Mouse (Mus musculus) embryonic fibroblast, embryonic 13.5 days (primary cell): ENCODE data around the gene Chchd6. TPM values are rescaled to one million over a fixed set of nuclear protein-coding genes. Genes with fewer than 3 reads are reported as not detected.

Experiments
- H3K27ac ChIP-seq: 2 replicates; pipeline ENCODE4 v1.5.1; 2012; ENCODE audit warnings: low read length, control low read depth, inconsistent platforms; ENCODE audit not compliant: insufficient read depth
- H3K4me1 ChIP-seq: 2 replicates; pipeline ENCODE4 v1.6.1; 2011; ENCODE audit warnings: low read length; ENCODE audit not compliant: control insufficient read depth, insufficient read depth
- H3K4me3 ChIP-seq: 2 replicates; pipeline ENCODE4 v1.5.1; 2011; ENCODE audit warnings: mild to moderate bottlenecking, control low read depth, low read length; ENCODE audit not compliant: insufficient read depth
- CTCF ChIP-seq: IDR thresholded peaks from 2 replicates; pipeline ENCODE4 v1.5.1; 2011; ENCODE audit warnings: mild to moderate bottlenecking, control low read depth, low read length, moderate library complexity, borderline replicate concordance; ENCODE audit not compliant: insufficient read depth
- POLR2A ChIP-seq: IDR thresholded peaks from 2 replicates; pipeline ENCODE4 v1.6.1; 2011; ENCODE audit warnings: low read depth, mild to moderate bottlenecking, control low read depth, low read length, moderate library complexity
- polyA plus RNA-seq: library from polyadenylated mRNA; stranded (reverse); fragments of >200 nt; gene quantifications from 2 replicates; pipeline ENCODE4 v1.2.4, GENCODE M21; 2011; ENCODE audit warnings: low read depth; ENCODE audit not compliant: missing spikeins, insufficient read length

The Chchd6 gene
- polyA plus RNA-seq, 1 experiment, result 14.4 TPM

DNA sequence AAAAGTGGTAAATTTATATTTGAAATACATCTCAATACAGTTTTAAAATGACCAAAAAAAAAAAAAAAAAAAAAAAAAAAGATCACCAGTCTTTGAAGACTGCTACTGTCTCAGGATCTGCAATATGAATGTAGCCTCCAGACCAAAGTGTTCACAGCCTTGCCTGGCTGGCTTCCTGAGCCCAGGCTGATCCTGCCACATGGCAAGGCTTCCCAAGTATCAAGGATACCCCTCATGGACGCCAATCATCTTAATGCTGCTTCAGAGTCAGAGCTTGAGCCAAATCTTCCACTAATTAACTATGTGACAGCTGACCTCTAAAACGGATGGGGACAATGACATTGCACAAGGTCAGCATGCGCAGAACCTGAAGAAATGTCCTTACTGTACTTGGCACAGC lies 3.9 kb downstream of the Chchd6 start:
- TF ChIP-seq CTCF (no peak), POLR2A (no peak)
- H3K4me1 ChIP-seq, result peaks cover 7% of the 10 kb centered on the region; the same call in 1 of the 2 replicates

DNA sequence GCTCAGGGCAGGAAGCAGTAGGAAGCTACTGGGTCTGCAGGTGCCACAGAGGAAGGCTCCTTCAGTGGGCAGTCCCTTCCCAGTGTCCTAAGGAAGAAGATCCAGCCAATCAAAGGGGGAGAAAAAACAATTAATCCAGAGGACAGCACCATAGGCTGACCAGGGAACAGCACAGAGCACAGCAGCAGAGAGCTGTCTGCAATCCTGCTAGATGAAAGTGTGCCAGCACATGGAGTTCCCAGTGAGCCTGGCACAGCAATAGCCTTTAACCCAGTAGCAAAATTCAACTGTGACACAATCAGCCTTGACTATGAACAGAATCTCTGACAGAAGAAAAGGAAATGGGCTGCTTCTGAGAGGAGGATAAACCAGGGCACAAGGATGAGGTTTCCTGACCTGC lies 9.8 kb downstream of the Chchd6 start:
- H3K4me3 ChIP-seq, result no peak overlapping the region
- H3K4me1 ChIP-seq, result no peaks in the 10 kb centered on the region
- TF ChIP-seq CTCF (no peak), POLR2A (no peak)
- no peak overlapping the region for H3K27ac ChIP-seq

More for the DNA sequence above, 3.9 kb downstream of the Chchd6 start:
- H3K4me3 ChIP-seq, result no peak overlapping the region
- H3K27ac ChIP-seq, result no peak overlapping the region

DNA sequence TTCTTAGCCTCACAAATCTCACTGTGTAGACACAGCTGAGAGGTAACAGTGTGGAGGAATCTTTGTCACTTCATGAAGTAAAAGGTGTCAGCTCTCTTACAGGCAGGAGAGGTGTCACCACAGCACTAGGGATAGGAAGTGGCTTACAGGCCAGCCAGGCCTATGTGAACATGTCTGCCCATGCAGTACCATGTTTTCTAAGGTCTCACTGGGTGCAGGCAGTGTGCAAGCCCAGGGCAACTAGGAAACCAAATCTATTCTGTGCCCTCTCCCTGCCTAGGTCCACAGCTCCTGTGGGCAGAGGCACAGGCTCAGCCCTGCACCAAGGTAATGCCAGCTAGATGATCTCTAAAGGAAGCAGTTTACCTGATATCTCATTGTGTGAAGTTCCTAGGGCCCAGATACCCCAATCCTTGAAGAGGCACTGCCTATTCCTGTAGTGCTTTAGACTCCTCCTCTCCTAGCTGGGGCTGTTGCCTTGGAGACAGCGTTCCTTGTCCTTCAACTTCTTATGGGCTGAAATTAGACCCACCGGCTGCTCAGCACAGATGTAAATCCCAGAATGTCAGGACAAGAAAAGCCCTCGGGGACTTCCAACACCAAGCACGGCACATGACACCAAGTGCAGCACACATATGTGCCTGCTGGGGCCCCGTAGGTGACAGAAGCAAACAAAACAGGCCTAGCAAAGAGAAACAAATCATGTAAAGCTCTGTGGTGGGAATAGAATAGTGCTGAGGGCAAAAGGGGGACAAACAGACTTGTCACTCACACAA lies 10.6 kb downstream of the Chchd6 start:
- H3K4me3 ChIP-seq, result no peak overlapping the region
- TF ChIP-seq CTCF (no peak), POLR2A (no peak)

GRCm38 (mm10) chr6:89583170-89583569 lies 12.3 kb downstream of the Chchd6 start:
- TF ChIP-seq POLR2A (no peak), CTCF (no peak)
- Histone ChIP-seq H3K27ac (no peak overlapping the region), H3K4me1 (no peaks in the 10 kb centered on the region), H3K4me3 (no peak overlapping the region)

More for the DNA sequence above, 10.6 kb downstream of the Chchd6 start:
- Histone ChIP-seq H3K27ac (no peak overlapping the region), H3K4me1 (no peaks in the 10 kb centered on the region)

DNA sequence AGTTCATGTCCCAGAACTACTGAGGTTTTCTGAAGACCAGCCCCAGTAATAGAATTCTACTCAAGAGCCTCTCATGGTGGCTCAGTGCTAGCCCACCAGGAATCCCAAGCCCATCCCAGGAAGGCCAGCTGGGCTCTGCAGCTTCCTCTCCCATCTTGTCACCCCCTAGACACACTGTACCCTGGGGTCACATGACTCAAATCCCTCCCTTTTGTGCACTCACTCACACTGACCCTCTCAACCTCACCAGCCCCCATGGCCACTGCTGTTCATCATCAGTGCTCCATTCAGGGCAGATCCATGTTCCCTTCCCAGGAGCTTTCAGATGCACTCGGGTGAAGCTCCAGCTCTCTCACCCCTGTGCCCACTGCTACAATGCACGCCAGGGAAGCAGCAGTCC lies 20.8 kb downstream of the Chchd6 start:
- H3K4me3 ChIP-seq, result no peak overlapping the region
- H3K27ac ChIP-seq, result no peak overlapping the region
- no peak for TF ChIP-seq POLR2A
- TF ChIP-seq CTCF, result no peak
- H3K4me1 ChIP-seq, result no peaks in the 10 kb centered on the region

DNA sequence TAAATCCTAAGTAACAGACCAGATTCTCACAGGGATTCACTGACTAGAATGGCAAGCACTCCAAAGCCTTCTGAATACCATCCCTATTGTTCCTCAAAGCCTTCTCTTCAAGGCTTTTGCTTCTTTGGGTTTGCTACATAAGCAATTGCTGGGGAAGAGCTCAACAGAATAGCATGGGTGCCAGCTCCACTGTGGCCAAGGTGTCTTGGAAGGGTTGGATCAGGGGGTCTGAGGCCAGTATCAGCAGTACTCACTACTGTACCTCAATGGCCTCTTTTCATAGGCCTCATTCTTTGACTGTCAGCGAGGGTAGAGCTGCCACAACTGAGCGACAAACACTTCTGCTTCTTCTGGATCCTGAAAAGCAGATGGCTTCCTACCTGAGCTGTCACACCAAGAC lies 21.7 kb downstream of the Chchd6 start:
- no peaks in the 10 kb centered on the region for H3K4me1 ChIP-seq
- no peak overlapping the region for H3K27ac ChIP-seq
- TF ChIP-seq POLR2A, result no peak
- TF ChIP-seq CTCF, result no peak
- no peak overlapping the region for H3K4me3 ChIP-seq

DNA sequence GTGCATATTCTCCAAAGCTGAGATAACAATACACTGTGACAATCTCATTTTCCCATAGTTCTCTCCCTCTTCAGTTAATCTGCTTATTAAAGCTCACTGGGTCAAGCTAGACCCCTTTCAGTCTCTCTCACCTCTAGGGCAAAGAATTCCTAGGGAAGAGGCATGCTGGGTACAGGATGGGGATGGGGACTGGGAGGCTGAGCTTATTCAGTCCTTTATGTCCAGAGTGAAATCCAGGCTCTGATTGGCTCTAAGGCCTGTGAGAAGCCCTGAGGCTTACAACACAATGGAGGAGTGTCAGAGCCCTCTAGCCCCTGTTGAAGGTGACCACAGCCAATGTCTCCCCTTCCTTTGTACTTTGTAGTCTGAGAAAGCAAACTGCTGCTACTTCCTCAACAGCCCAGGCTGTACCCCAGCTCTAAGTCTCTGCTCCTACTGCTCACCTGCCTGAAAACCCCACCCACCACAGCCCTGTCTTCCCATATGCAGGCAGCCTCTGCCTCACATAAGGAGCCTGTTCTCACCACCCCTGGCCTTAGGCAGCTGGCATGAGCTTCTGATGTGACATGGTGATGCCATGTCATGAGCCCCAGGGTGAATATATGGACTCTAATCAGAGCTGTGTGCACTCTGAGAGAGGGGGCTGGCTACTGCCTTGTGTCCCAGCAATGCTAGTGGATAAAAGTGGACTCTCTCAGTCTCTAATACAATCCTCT lies 22.4 kb downstream of the Chchd6 start:
- H3K4me3 ChIP-seq, result no peak overlapping the region
- no peaks in the 10 kb centered on the region for H3K4me1 ChIP-seq
- no peak overlapping the region for H3K27ac ChIP-seq
- no peak for TF ChIP-seq POLR2A
- no peak for TF ChIP-seq CTCF

- Histone ChIP-seq H3K4me3 (no peak overlapping the region), H3K27ac (no peak overlapping the region), H3K4me1 (no peaks in the 10 kb centered on the region)
- TF ChIP-seq POLR2A, result no peak
- no peak for TF ChIP-seq CTCF
Observed at GRCm38 (mm10) chr6:89569370-89569769, 26.1 kb downstream of the Chchd6 start.

GRCm38 (mm10) chr6:89566740-89567139 lies 28.7 kb downstream of the Chchd6 start:
- H3K27ac ChIP-seq, result no peak overlapping the region
- no peaks in the 10 kb centered on the region for H3K4me1 ChIP-seq
- TF ChIP-seq CTCF, result no peak
- TF ChIP-seq POLR2A, result no peak
- H3K4me3 ChIP-seq, result no peak overlapping the region

GRCm38 (mm10) chr6:89563381-89563780 lies 32.1 kb downstream of the Chchd6 start:
- Histone ChIP-seq H3K4me3 (no peak overlapping the region), H3K4me1 (no peaks in the 10 kb centered on the region), H3K27ac (no peak overlapping the region)
- TF ChIP-seq CTCF (no peak), POLR2A (no peak)
